Mouse (Mus musculus): ENCODE measurements around the gene Nxf1. TPM values are rescaled to one million over a fixed set of nuclear protein-coding genes. Genes with fewer than 3 reads are reported as not detected.

Nxf1 gene
- total and polyA plus RNA-seq, 3 experiments = 66.5 to 136 (median 101) TPM

GRCm38 (mm10) chr19:8736160-8736467, 20.8 kb upstream of the Nxf1 start:
- H3K36me3 ChIP-seq (replicated peaks in 1 of 2; ENCODE audit: control insufficient read depth in 1 of 2, insufficient read depth in 1 of 2, low read length in 1 of 2) = peaks cover 34 to 42% of the 10 kb centered on the region in 2 experiments
- in situ Hi-C loops (cut with MboI; ENCODE audit: low pct_ligation_motif_present, low pct_unique_long_range_greater_than_20kb, low sequenced_read_pairs) = loop anchor here (25.0 kb wide), 1 partner anchor 376 kb away; no protein-coding TSS in a partner anchor

GRCm38 (mm10) chr19:8738911-8739310, 18.0 kb upstream of the Nxf1 start:
- Histone ChIP-seq H3K27ac (ENCODE audit: insufficient read depth, low read depth) (no peak overlapping the region), H3K4me3 (replicated peaks in 1 of 3; ENCODE audit: low read depth in 2 of 3, low read length in 2 of 3, poor library complexity in 1 of 3) (no peak overlapping the region), H3K79me2 (replicated peaks; ENCODE audit: control insufficient read depth, extremely low read depth, insufficient read depth, poor library complexity, severe bottlenecking) (peaks cover 39% of the 10 kb centered on the region), H3K27me3 (replicated peaks) (no peaks in the 10 kb centered on the region), H3K9me3 (replicated peaks; ENCODE audit: low read length) (no peaks in the 10 kb centered on the region), H3K9ac (ENCODE audit: insufficient read depth, low read depth) (no peak overlapping the region), H3K36me3 (replicated peaks in 1 of 2; ENCODE audit: control insufficient read depth in 1 of 2, insufficient read depth in 1 of 2, low read length in 1 of 2) (peaks cover 40 to 56% of the 10 kb centered on the region in 2 experiments), H3K4me2 (ENCODE audit: insufficient read depth, low read depth, poor library complexity, severe bottlenecking) (no peak overlapping the region), H3K4me1 (ENCODE audit: control insufficient read depth in 1 of 2, insufficient read depth in 2 of 2) (peaks cover 11 to 47% of the 10 kb centered on the region in 2 experiments)
- no peak for DNase-seq (ENCODE audit: extremely low read depth)
- dilution Hi-C loops (cut with MboI; ENCODE audit: extremely low pct_ligation_motif_present, extremely low pct_unique_long_range_greater_than_20kb, low sequenced_read_pairs) = no loop called here
- TF ChIP-seq TCF12 (IDR thresholded peaks at IDR 0.05; ENCODE audit: low read depth, low read length) = no peak
- no peak for TF ChIP-seq MEF2A (IDR thresholded peaks at IDR 0.05; ENCODE audit: borderline replicate concordance, low read depth, low read length)
- no peak for TF ChIP-seq ZNF384 (IDR thresholded peaks at IDR 0.05; ENCODE audit: low read depth, low read length)
- TF ChIP-seq ZMIZ1 (IDR thresholded peaks at IDR 0.05; ENCODE audit: low read depth, low read length) = no peak
- no peak for TF ChIP-seq EP300 (IDR thresholded peaks at IDR 0.05; ENCODE audit: low read length)
- no peak for TF ChIP-seq PAX5 (IDR thresholded peaks at IDR 0.05; ENCODE audit: low read length)
- in situ Hi-C loops (cut with MboI; ENCODE audit: low pct_ligation_motif_present, low pct_unique_long_range_greater_than_20kb, low sequenced_read_pairs) = loop anchor here (25.0 kb wide), 1 partner anchor 373 kb away; no protein-coding TSS in a partner anchor

More at GRCm38 (mm10) chr19:8736160-8736467, 20.8 kb upstream of the Nxf1 start:
- H3K27me3 ChIP-seq (replicated peaks) = no peaks in the 10 kb centered on the region
- no peak for DNase-seq (ENCODE audit: extremely low read depth)
- H3K9me3 ChIP-seq (replicated peaks; ENCODE audit: low read length) = peaks cover 5% of the 10 kb centered on the region
- H3K4me1 ChIP-seq (ENCODE audit: control insufficient read depth in 1 of 2, insufficient read depth in 2 of 2) = peaks cover 7 to 33% of the 10 kb centered on the region in 2 experiments; a peak in 3 of 4 replicates
- H3K79me2 ChIP-seq (replicated peaks; ENCODE audit: control insufficient read depth, extremely low read depth, insufficient read depth, poor library complexity, severe bottlenecking) = peaks cover 21% of the 10 kb centered on the region
- H3K4me2 ChIP-seq (ENCODE audit: insufficient read depth, low read depth, poor library complexity, severe bottlenecking) = peak overlapping the region; percentile 51
- H3K9ac ChIP-seq (ENCODE audit: insufficient read depth, low read depth) = peak overlapping the region; percentile 91
- peak overlapping the region; percentile 58 for H3K27ac ChIP-seq (ENCODE audit: insufficient read depth, low read depth)
- dilution Hi-C loops (cut with MboI; ENCODE audit: extremely low pct_ligation_motif_present, extremely low pct_unique_long_range_greater_than_20kb, low sequenced_read_pairs) = no loop called here
- TF ChIP-seq MAX (IDR thresholded peaks at IDR 0.05; ENCODE audit: low read length) = no peak
- no peak for TF ChIP-seq USF2 (conservative IDR thresholded peaks at IDR 0.05; ENCODE audit: low read depth, low read length)
- TF ChIP-seq TCF12 (IDR thresholded peaks at IDR 0.05; ENCODE audit: low read depth, low read length) = no peak
- no peak for TF ChIP-seq GABPA (IDR thresholded peaks at IDR 0.05; ENCODE audit: insufficient replicate concordance, low read depth, low read length)
- TF ChIP-seq ZNF384 (IDR thresholded peaks at IDR 0.05; ENCODE audit: low read depth, low read length) = no peak
- no peak for TF ChIP-seq RAD21 (IDR thresholded peaks at IDR 0.05; ENCODE audit: low read depth, low read length)
- TF ChIP-seq ZMIZ1 (IDR thresholded peaks at IDR 0.05; ENCODE audit: low read depth, low read length) = no peak
- TF ChIP-seq USF1 (IDR thresholded peaks at IDR 0.05; ENCODE audit: low read depth, low read length) = no peak
- H3K4me3 ChIP-seq (replicated peaks in 1 of 3; ENCODE audit: low read depth in 2 of 3, low read length in 2 of 3, poor library complexity in 1 of 3) = peak overlapping the region; percentile 68 to 99 (median 99)

GRCm38 (mm10) chr19:8739646-8740045, 17.2 kb upstream of the Nxf1 start:
- H3K36me3 ChIP-seq (replicated peaks in 1 of 2; ENCODE audit: control insufficient read depth in 1 of 2, insufficient read depth in 1 of 2, low read length in 1 of 2) = peaks cover 40 to 61% of the 10 kb centered on the region in 2 experiments
- no peak overlapping the region for H3K9ac ChIP-seq (ENCODE audit: insufficient read depth, low read depth)
- no peak overlapping the region for H3K4me3 ChIP-seq (replicated peaks in 1 of 3; ENCODE audit: low read depth in 2 of 3, low read length in 2 of 3, poor library complexity in 1 of 3)
- peaks cover 41% of the 10 kb centered on the region for H3K79me2 ChIP-seq (replicated peaks; ENCODE audit: control insufficient read depth, extremely low read depth, insufficient read depth, poor library complexity, severe bottlenecking)
- no peak for DNase-seq (ENCODE audit: extremely low read depth)
- in situ Hi-C loops (cut with MboI; ENCODE audit: low pct_ligation_motif_present, low pct_unique_long_range_greater_than_20kb, low sequenced_read_pairs) (loop anchor here (25.0 kb wide), 1 partner anchor 373 kb away; no protein-coding TSS in a partner anchor), dilution Hi-C loops (cut with MboI; ENCODE audit: extremely low pct_ligation_motif_present, extremely low pct_unique_long_range_greater_than_20kb, low sequenced_read_pairs) (no loop called here)
- H3K9me3 ChIP-seq (replicated peaks; ENCODE audit: low read length) = no peaks in the 10 kb centered on the region
- H3K27me3 ChIP-seq (replicated peaks) = no peaks in the 10 kb centered on the region
- H3K27ac ChIP-seq (ENCODE audit: insufficient read depth, low read depth) = no peak overlapping the region
- no peak for TF ChIP-seq MAZ (IDR thresholded peaks at IDR 0.05; ENCODE audit: low read depth, low read length)
- no peak overlapping the region for H3K4me2 ChIP-seq (ENCODE audit: insufficient read depth, low read depth, poor library complexity, severe bottlenecking)
- H3K4me1 ChIP-seq (ENCODE audit: control insufficient read depth in 1 of 2, insufficient read depth in 2 of 2) = peaks cover 11 to 47% of the 10 kb centered on the region in 2 experiments

Data from CH12.LX (cell line).